Mouse (Mus musculus) kidney, adult 2 months (tissue): ENCODE data around the gene Herc3. TPM values are rescaled to one million over a fixed set of nuclear protein-coding genes. Genes with fewer than 3 reads are reported as not detected.

Source experiments
- DNase-seq: peaks from one replicate; pipeline ENCODE4 v3.0.0; 2021
- H3K27ac ChIP-seq: fragments of 200-500 bp; 2 replicates; pipeline ENCODE4 v1.5.1; 2012; ENCODE audit warnings: low read depth, low read length, control low read depth, inconsistent platforms; ENCODE audit not compliant: insufficient read depth
- H3K27me3 ChIP-seq: fragments of 200-500 bp; replicated peaks from 2 replicates; pipeline ENCODE4 v1.6.1; 2012; ENCODE audit warnings: mild to moderate bottlenecking, moderate library complexity, low read length, inconsistent platforms; ENCODE audit not compliant: control insufficient read depth, insufficient read depth
- H3K36me3 ChIP-seq: fragments of 200-500 bp; 2 replicates; pipeline ENCODE4 v1.6.1; 2012; ENCODE audit warnings: mild to moderate bottlenecking, moderate library complexity, low read length, inconsistent platforms; ENCODE audit not compliant: control insufficient read depth, insufficient read depth
- H3K4me1 ChIP-seq: fragments of 200-500 bp; 2 replicates; pipeline ENCODE4 v1.6.1; 2011; ENCODE audit warnings: low read length; ENCODE audit not compliant: control insufficient read depth, insufficient read depth
- H3K4me3 ChIP-seq: fragments of 200-500 bp; 2 replicates; pipeline ENCODE4 v1.5.1; 2011; ENCODE audit warnings: mild to moderate bottlenecking, low read depth, low read length, control low read depth; ENCODE audit not compliant: insufficient read depth
- CTCF ChIP-seq: fragments of 200-500 bp; conservative IDR thresholded peaks from 2 replicates; pipeline ENCODE4 v1.5.1; 2011; ENCODE audit warnings: low read depth, mild to moderate bottlenecking, control low read depth, low read length, moderate library complexity, mixed read lengths; ENCODE audit not compliant: insufficient read depth, insufficient read length
- POLR2A ChIP-seq: fragments of 200-500 bp; IDR thresholded peaks from one replicate; pipeline ENCODE4 v1.6.1; 2011; ENCODE audit warnings: low read depth, low read length, control low read depth
- WGBS: fragments of 180-500 bp; shearing (Covaris S2); methylation state at CpG from one replicate; pipeline ENCODE4 v1.1.7; 2018; 5-methylcytosine and 5-hydroxymethylcytosine counted together
- polyA plus RNA-seq: library from polyadenylated mRNA; depleted of rRNA; stranded (reverse); fragments of >200 nt; gene quantifications from 2 replicates; pipeline ENCODE4 v1.2.3, GENCODE M21; 2012; rRNA removed

Gene Herc3
- polyA plus RNA-seq, 1 experiment: 28.9 TPM

- H3K36me3 ChIP-seq: peaks cover 4% of the 10 kb centered on the region; the same call in 1 of the 2 replicates
- no peak overlapping the region for H3K27ac ChIP-seq
- no peak for TF ChIP-seq CTCF
- TF ChIP-seq POLR2A: no peak
- no peak overlapping the region for H3K4me3 ChIP-seq
- 95% methylated on average over 2 of the region's 2 CpGs for WGBS
- no peak for DNase-seq
- no peaks in the 10 kb centered on the region for H3K27me3 ChIP-seq
- peaks cover 10% of the 10 kb centered on the region for H3K4me1 ChIP-seq
Measured at GRCm38 (mm10) chr6:58964091-58964490, 132.8 kb downstream of the Herc3 start.

GRCm38 (mm10) chr6:58964565-58964964, 133.3 kb downstream of the Herc3 start:
- TF ChIP-seq POLR2A: no peak
- TF ChIP-seq CTCF: no peak
- peaks cover 4% of the 10 kb centered on the region; the same call in 1 of the 2 replicates for H3K36me3 ChIP-seq
- DNase-seq: no peak
- no peak overlapping the region for H3K4me3 ChIP-seq
- H3K27ac ChIP-seq: no peak overlapping the region
- peaks cover 10% of the 10 kb centered on the region for H3K4me1 ChIP-seq
- H3K27me3 ChIP-seq: no peaks in the 10 kb centered on the region

GRCm38 (mm10) chr6:58965071-58965831, 134.0 kb downstream of the Herc3 start:
- TF ChIP-seq POLR2A: no peak
- no peak for TF ChIP-seq CTCF
- no peak for DNase-seq
- Histone ChIP-seq H3K36me3 (peaks cover 4% of the 10 kb centered on the region; the same call in 1 of the 2 replicates), H3K27ac (no peak overlapping the region), H3K4me1 (peaks cover 10% of the 10 kb centered on the region), H3K27me3 (no peaks in the 10 kb centered on the region), H3K4me3 (peak overlapping the region; percentile 18; the same call in 1 of the 2 replicates)
- WGBS: 51% methylated on average over 12 of the region's 12 CpGs

- Histone ChIP-seq H3K27me3 (no peaks in the 10 kb centered on the region), H3K36me3 (peaks cover 7% of the 10 kb centered on the region), H3K4me3 (no peak overlapping the region), H3K27ac (peak overlapping the region; percentile 42; the same call in 1 of the 2 replicates), H3K4me1 (peaks cover 10% of the 10 kb centered on the region)
- 40% methylated on average over 3 of the region's 3 CpGs for WGBS
- peak; percentile 91 for DNase-seq
- TF ChIP-seq CTCF (0 out of 2 replicates have a peak, but pooled peaks have one; percentile 10), POLR2A (no peak)
Measured at GRCm38 (mm10) chr6:58968272-58968671, 137.0 kb downstream of the Herc3 start.

Other genes with a start within 250 kb of the Herc3 start
- 146 and 181 TPM in 2 replicates for gene Abcg2, start 246.9 kb upstream of the Herc3 start, polyA plus RNA-seq
- gene Nap1l5, start 75.6 kb downstream of the Herc3 start, polyA plus RNA-seq: 6.0 and 7.1 TPM in 2 replicates
- gene Fam13a, start 193.1 kb downstream of the Herc3 start, polyA plus RNA-seq: 21.3 and 22.5 TPM in 2 replicates